11 mouse cellular contexts compared by ENCODE assay signal in genomic region chr5:107015422-107016081, GRCm38 (mm10). TPM values are rescaled to one million over a fixed set of nuclear protein-coding genes. Genes with fewer than 3 reads are reported as not detected.
A peak's percentile ranks its signal among the peaks of the same experiment; 100 is the strongest.
DNase-seq lines count a peak whose midpoint lies in the region; ATAC-seq lines count a peak whose summit lies in the region.
"Had no signal": no experiment of that assay in that cellular context is flagged by ENCODE, and none has a peak within 500 bp of the region (broad histone marks: within the 10 kb centered on the region; RNA-seq: fewer than 3 reads in every experiment).

No protein-coding gene starts in this region.

- H3K27ac ChIP-seq in heart, embryonic 12.5 days (ENCODE audit: poor library complexity, severe bottlenecking): peak overlapping the region; percentile 74
- peak overlapping the region; percentile 40 for H3K27ac ChIP-seq in heart, embryonic 16.5 days (ENCODE audit: low read length)
- H3K27ac ChIP-seq: hindbrain, postnatal 0 days; neural tube, embryonic 12.5 days had no signal

- ATAC-seq in heart, embryonic 12.5 days (ENCODE audit: insufficient number of reproducible peaks, low FRiP score): peak; percentile 53
- peak; percentile 52 for ATAC-seq in heart, embryonic 16.5 days (replicated peaks; ENCODE audit: extremely low read depth, insufficient read depth, low FRiP score)
- ATAC-seq: hindbrain, postnatal 0 days had no signal

- no peaks in the 10 kb centered on the region for H3K36me3 ChIP-seq in heart, embryonic 12.5 days
- no peaks in the 10 kb centered on the region for H3K36me3 ChIP-seq in heart, embryonic 16.5 days (ENCODE audit: control insufficient read depth, insufficient read depth)
- H3K36me3 ChIP-seq in megakaryocyte, embryonic 14.5 days (replicated peaks; ENCODE audit: low read length): no peaks in the 10 kb centered on the region
- H3K36me3 ChIP-seq: neural tube, embryonic 12.5 days had no signal

- H3K4me1 ChIP-seq in heart, embryonic 12.5 days (replicated peaks): peaks cover 54% of the 10 kb centered on the region
- peaks cover 44% of the 10 kb centered on the region for H3K4me1 ChIP-seq in heart, embryonic 16.5 days (ENCODE audit: control insufficient read depth, insufficient read depth, low read length)
- H3K4me1 ChIP-seq in megakaryocyte, embryonic 14.5 days: peaks cover 31% of the 10 kb centered on the region

- DNase-seq in heart, adult 8-10 months (ENCODE audit: low spot score): no peak
- DNase-seq in CD4-positive, CD25-positive, alpha-beta regulatory T cell, adult 2 months (ENCODE audit: low read depth, low spot score): peak; percentile 54
- no peak for DNase-seq in right cerebral cortex, adult 2 months (ENCODE audit: low spot score in 2 of 2)
- DNase-seq in adrenal gland, postnatal 25 days: no peak
- DNase-seq in adrenal gland, adult 8-10 months: no peak
- DNase-seq: cerebellum, adult 11 months had no signal

- H3K9ac ChIP-seq in heart, embryonic 12.5 days: no peak overlapping the region
- H3K9ac ChIP-seq in heart, embryonic 16.5 days (ENCODE audit: low read length): no peak overlapping the region
- H3K9ac ChIP-seq: neural tube, embryonic 12.5 days had no signal

- H3K4me3 ChIP-seq in heart, embryonic 12.5 days: no peak overlapping the region
- no peak overlapping the region for H3K4me3 ChIP-seq in heart, embryonic 16.5 days (ENCODE audit: low read length)
- H3K4me3 ChIP-seq in megakaryocyte, embryonic 14.5 days (replicated peaks): peak overlapping the region; percentile 86
- H3K4me3 ChIP-seq: neural tube, embryonic 12.5 days had no signal

- H3K27me3 ChIP-seq in heart, embryonic 12.5 days (replicated peaks): no peaks in the 10 kb centered on the region
- H3K27me3 ChIP-seq in heart, embryonic 16.5 days (ENCODE audit: control insufficient read depth, insufficient read depth, low read length): no peaks in the 10 kb centered on the region
- peaks cover 25% of the 10 kb centered on the region for H3K27me3 ChIP-seq in megakaryocyte, embryonic 14.5 days (replicated peaks)
- H3K27me3 ChIP-seq: neural tube, embryonic 12.5 days had no signal

- peak overlapping the region; percentile 35 for H3K4me2 ChIP-seq in heart, embryonic 12.5 days
- peak overlapping the region; percentile 11 for H3K4me2 ChIP-seq in heart, embryonic 16.5 days (ENCODE audit: low read depth, low read length)
- H3K4me2 ChIP-seq: neural tube, embryonic 12.5 days had no signal

- H3K9me3 ChIP-seq in heart, embryonic 12.5 days (replicated peaks): no peaks in the 10 kb centered on the region
- no peaks in the 10 kb centered on the region for H3K9me3 ChIP-seq in heart, embryonic 16.5 days (replicated peaks; ENCODE audit: control insufficient read depth, low read length)
- no peaks in the 10 kb centered on the region for H3K9me3 ChIP-seq in megakaryocyte, embryonic 14.5 days
- H3K9me3 ChIP-seq: neural tube, embryonic 12.5 days had no signal

- 8% methylated on average over 10 of the region's 10 CpGs for WGBS in heart, embryonic 12.5 days
- WGBS in heart, embryonic 16.5 days: 5% methylated on average over 10 of the region's 10 CpGs

RNA-seq across cellular contexts. Expression of gene Cdc7, which starts 51.4 kb away (rescaled TPM):
- 29.8 and 30.8 TPM in 2 replicates for polyA plus RNA-seq in heart, embryonic 12.5 days (2016; fragmentation: Nextera tagmentation; extraction: Ambion mirVana)
- under 1 TPM; 0.28 to 0.76 (median 0.42) TPM for total RNA-seq in heart, adult 8-10 months (2022)
- 24.1 and 29.2 TPM in 2 replicates for polyA plus RNA-seq in heart, embryonic 16.5 days (2015; fragmentation: Nextera tagmentation; extraction: Ambion mirVana)
- polyA plus RNA-seq in megakaryocyte, embryonic 14.5 days (2012; ENCODE audit: insufficient read depth, low replicate concordance): 0.92 TPM in 1 of 2 replicates, not detected in the other
- 5.6 and 5.9 TPM in 2 replicates for total RNA-seq in adrenal gland, postnatal 25 days (2021)
- total RNA-seq in adrenal gland, adult 8-10 months (2022): 1 to 10 TPM; 2.8 to 5.9 (median 4.0) TPM
